In genomic region chr2:48895186-48895585, GRCm38 (mm10) we compare ENCODE assay signal across 18 mouse cellular contexts.
"Had no signal": no experiment of that assay in that cellular context is flagged by ENCODE, and none has a peak within 500 bp of the region (broad histone marks: within the 10 kb centered on the region; RNA-seq: fewer than 3 reads in every experiment).

No protein-coding gene starts in this region.

- H3K27me3 ChIP-seq: midbrain, embryonic 13.5 days; midbrain, embryonic 15.5 days; neural tube, embryonic 13.5 days; neural tube, embryonic 15.5 days; stomach, embryonic 15.5 days had no signal

- H3K4me3 ChIP-seq: midbrain, embryonic 10.5 days; midbrain, embryonic 13.5 days; midbrain, embryonic 15.5 days; myocyte; neural tube, embryonic 13.5 days; neural tube, embryonic 15.5 days; stomach, embryonic 15.5 days had no signal

- H3K27ac ChIP-seq: midbrain, embryonic 10.5 days; midbrain, embryonic 13.5 days; midbrain, embryonic 15.5 days; neural tube, embryonic 13.5 days; neural tube, embryonic 15.5 days; stomach, embryonic 15.5 days; stomach, postnatal 0 days had no signal

- H3K9me3 ChIP-seq: midbrain, embryonic 10.5 days; midbrain, embryonic 13.5 days; midbrain, embryonic 15.5 days; neural tube, embryonic 13.5 days; neural tube, embryonic 15.5 days; stomach, embryonic 15.5 days had no signal

- ATAC-seq: midbrain, embryonic 13.5 days; midbrain, embryonic 15.5 days had no signal

- H3K9ac ChIP-seq: lung, embryonic 14.5 days; midbrain, embryonic 13.5 days; midbrain, embryonic 15.5 days; neural tube, embryonic 13.5 days; neural tube, embryonic 15.5 days; stomach, embryonic 15.5 days had no signal

- H3K4me2 ChIP-seq: lung, embryonic 14.5 days; midbrain, embryonic 13.5 days; midbrain, embryonic 15.5 days; neural tube, embryonic 13.5 days; neural tube, embryonic 15.5 days; stomach, embryonic 15.5 days had no signal

- H3K4me1 ChIP-seq: midbrain, embryonic 10.5 days; midbrain, embryonic 13.5 days; midbrain, embryonic 15.5 days; neural tube, embryonic 13.5 days; neural tube, embryonic 15.5 days; stomach, embryonic 15.5 days had no signal

- DNase-seq: lung, adult 18-20 months; lung, embryonic 14.5 days; lung, postnatal 10 days; lung, postnatal 4 days; retina, postnatal 1 day; right cerebral cortex, adult 18-20 months; right cerebral cortex, postnatal 14 days; thymus, adult 2 months; thymus, postnatal 25 days; thymus, postnatal 4 days had no signal
